Mouse (Mus musculus) adrenal gland, adult 8-10 months (tissue): ENCODE measurements around the gene Pdzd2. TPM values are rescaled to one million over a fixed set of nuclear protein-coding genes. Genes with fewer than 3 reads are reported as not detected.

Experiments used
- DNase-seq: peaks from one replicate; pipeline ENCODE4 v3.0.0; 2022
- total RNA-seq, 4 experiments: library from RNA; stranded (reverse); gene quantifications; 2 replicates each; pipeline ENCODE4 v1.2.4; 2022

Gene Pdzd2
- total RNA-seq, 4 experiments from 2014 or later, result 14.8 to 29.7 (median 21.7) TPM

DNA sequence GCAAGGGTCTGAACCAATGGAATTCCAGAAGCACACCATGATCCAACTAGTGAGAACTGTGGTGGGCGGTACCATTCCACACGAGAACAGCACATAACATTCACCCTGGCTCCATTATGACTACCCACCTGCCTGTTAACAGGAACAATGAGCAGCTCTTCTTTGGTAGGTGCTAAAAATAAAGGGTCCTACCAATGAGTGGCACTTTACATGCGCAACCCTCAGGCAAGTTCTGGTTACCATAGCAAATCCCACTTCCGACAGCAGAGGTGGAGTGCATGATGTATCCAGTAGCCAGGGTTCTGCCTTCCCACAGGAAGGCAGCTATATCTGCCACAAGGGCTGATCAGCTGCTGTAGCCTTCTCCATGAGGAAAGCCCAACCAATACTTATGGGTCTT is 11.3 kb downstream of the Pdzd2 start:
- DNase-seq, result no peak

DNA sequence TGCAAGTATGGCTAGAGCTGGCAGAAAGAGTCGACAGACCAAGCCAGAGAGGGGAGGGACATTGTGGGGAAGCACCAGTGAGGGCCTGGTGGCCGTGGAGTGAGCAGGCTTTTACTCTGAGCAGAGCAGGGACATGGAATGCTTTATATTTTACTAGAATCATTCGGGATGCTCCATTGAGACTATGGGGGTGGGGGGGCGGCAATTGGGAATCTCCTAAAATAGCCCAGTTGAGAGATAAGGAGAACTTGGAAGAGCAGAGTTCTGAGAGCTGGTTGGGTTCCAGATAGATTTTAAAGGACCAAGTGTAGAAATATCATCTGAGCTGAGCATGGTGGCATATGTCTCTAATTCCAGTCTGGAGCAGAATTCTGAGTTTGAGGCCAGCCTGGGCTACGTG is 14.5 kb downstream of the Pdzd2 start:
- DNase-seq, result no peak

DNA sequence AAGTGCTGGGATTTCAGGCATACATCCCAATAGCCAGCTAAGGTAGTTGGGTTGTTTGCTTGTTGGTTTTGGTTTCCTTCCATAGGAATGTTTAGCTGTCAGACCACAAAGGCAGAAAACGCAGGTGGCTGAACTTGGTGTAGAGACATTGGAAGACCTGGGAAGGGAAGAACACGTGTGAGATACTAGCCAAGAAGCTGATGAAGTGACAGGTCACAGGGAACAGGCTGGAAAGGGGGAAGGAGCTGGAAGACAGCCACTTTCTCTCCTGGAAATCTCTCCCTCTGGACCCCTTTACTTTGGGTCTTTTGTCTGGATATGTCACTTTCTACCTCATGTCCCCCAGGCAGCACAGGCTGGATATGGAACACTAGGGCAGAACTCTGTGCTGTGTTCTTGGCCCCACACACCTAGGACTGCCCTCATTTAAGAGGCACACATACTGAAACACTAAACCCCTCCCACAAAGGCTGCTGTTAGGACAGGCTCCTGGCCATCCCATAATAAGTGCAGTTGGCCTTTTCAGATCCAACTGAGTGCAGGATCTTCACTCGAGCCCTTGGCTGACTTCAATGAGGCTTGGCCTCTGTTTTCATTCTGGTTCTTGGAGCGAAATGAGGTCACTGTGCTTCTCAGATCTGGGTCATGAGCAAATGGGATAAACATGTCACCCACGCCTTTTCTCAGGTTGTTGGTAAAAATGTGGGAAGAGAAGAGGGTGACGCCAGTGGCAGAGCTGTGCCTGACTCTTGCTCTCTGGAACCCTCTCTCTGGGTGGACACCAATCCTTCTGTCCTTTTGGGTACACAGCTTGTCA is 17.8 kb downstream of the Pdzd2 start:
- DNase-seq, result no peak

DNA sequence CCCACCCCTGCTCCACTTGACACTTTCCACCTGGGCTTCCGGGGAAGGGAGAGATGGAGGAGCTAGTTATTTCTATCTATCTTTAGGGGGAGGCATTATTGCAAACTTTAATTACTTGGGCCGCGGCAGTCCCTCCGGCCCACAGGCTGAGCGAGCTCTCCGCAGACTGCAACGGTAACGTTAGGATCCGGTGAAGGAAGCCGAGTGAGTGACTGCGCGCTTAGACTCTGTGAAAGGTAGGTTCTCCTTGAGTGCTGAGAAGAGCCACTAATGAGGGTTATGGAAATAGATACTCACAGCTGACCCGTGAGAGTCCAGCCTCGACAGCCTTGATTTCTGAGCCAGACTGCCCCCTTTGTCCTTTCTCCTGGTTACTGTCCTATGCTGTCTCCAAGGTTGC is 20.9 kb downstream of the Pdzd2 start:
- DNase-seq, result no peak

DNA sequence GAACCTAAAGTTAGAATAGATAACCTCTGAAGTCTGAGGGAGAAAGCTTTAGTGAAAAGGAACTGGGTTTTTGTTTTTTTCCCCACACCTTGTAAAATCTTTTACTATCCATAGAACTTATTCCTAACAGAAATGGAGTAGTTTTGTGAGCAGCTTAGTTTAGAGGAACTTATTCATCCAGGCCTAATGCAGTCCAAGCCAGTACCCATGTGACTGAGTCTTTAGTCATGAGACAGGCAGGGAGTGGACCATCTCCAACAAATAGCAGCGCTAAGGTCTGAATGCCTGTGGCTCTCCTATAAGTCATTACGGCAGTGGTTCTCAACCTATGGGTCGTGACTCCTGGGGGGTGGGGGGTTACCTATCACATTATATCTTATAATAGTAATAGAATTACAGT is 22.3 kb downstream of the Pdzd2 start:
- no peak for DNase-seq

DNA sequence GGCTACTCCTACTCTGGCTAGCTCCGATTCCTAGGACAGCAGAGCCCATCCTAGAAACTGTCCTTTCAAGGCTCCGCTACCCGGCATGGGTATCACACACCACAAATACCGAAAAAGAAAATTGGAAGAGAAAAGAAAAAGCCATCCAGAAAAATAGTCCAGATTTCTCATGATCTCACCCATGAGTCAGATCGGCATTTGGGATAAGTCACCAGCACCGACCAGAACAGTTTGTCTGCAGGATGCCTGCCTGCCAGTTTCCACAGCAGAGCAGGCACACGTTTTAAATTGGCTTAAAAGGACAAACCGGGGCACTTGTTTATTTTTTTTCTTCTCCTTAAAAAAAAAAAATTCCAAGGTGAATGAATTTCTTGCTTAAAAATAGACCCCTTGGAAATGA is 22.8 kb downstream of the Pdzd2 start:
- DNase-seq, result no peak

DNA sequence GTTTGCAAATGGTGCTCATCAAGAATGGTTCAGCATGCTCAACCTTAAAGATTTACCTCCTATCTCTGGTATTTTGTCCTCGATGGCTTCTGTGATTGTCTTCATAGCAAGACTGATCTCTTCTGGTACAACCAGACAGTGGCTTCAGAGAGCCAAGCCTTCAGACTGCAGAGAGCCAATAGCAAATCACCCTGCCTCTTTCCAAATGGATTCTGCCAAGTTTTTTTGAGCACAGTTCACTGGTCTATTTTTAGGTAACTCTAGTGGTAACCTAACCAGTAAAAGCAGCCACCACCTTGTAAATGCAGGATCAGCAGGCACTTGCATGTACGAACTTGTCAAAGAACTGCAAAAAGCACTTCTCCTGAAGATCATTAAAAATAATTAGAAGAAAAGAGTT is 25.4 kb downstream of the Pdzd2 start:
- DNase-seq, result no peak

DNA sequence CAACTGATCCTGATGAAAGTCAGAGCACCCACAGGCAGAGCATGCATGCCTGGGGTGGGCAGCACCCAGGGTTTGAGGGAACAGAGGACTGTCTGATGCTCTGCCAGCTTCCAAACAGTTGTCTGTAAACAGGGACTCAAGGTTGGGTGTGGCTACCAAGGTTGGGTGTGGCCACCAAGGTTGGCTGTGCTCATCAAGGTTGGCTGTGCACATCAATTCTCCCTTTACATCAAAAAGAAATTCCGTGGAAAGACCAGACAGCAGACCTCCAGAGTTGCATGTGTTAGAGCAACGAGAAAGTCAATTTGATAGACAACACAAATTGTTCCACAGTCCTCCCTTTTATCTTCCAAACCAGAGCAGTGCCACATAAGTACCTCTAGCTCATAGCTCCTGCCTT is 26.5 kb downstream of the Pdzd2 start:
- no peak for DNase-seq

DNA sequence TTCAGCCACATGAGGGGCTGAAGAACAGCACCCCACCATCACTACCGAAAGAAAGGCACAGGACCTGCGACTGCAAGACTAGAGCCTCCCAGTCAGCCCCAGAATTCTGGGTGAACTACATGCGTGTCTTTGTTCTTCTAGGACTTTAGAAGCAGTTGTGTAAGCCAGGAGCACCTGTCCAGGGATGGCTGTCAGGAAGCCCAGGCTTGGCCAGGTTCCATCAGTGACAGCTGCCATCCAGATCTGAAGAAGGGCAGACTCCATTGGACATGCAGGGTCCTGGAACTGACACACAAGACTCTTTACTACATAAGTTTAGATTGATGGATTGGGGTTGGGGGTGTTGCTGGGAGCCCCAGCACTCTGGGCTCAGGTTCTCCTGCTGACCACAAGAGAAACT is 29.7 kb downstream of the Pdzd2 start:
- DNase-seq, result no peak

DNA sequence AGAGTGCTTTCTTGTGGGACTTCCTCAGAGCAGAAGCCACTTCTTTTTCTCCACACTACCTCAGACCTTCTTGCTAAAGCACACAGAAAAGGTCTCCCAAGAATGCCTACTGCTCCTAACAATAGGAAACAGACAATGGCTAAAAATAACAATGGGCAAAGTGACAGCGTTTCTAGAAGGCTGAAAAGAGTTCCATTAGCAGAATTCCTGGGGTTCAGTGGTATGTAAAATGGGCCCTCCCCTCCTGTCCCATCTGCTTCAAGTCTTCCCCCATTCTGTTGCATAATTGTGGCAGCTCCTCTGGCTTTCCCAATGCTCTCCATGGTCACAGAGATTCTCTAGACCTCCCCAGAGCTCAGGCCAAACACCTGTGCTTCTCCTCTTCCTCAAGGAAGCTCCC is 31.4 kb downstream of the Pdzd2 start:
- no peak for DNase-seq

DNA sequence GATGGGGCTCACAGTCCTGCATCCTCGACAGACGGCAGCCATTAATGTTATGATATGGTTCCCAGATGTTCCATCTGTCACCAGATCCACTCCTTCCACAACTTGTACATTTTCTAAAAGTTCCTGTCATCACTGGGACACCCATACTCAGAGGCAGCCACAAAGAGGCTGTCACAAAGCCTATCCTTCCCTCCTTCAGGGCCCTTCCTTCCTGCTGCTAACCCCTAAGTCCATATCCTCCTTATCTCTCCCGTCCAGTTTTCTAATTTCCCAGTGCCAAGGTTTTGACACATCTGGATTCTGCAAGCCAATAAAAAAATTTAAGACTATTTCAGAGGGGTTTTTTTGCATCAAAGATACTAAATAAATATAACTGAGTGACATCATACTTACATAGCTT is 32.8 kb downstream of the Pdzd2 start:
- DNase-seq, result no peak

DNA sequence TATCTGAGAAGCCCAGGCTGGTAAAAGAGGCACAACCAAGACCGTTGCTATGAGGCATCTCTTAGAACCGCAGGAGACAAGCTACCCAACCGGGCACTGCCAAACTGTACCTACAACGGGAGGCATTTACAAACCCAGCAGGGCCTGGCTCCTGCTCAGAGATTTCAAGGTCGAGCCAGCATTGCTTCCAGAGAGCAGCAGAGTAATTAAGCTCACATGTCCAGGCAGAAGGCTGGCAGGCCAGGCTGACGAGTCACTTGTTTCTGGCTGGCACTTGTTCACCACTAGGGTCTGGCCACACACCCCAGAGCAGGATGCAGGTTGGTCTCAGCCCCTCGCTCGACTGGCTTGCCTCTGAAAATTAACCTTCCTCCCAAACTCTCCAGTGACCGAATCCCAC is 39.4 kb downstream of the Pdzd2 start:
- DNase-seq, result peak; percentile 59

DNA sequence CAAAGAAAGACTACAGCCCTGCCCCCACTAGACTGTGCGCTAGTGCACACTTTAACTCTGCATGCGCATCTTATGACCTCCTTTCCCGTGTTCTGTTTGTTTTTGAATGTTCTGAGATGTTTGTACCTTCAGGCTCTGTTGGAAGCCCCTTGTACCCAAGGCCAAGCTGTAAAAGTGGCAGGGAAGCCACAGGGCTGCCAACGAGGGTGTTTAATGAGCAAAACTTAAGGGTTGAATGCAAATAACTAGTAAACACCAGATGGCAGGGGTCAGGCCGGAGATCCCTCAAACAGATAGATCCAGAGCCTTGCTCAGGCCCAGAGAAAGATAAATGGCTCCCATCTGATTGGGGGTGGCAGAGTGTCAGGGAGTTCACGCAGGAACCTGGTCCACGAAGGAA is 42.0 kb downstream of the Pdzd2 start:
- no peak for DNase-seq

DNA sequence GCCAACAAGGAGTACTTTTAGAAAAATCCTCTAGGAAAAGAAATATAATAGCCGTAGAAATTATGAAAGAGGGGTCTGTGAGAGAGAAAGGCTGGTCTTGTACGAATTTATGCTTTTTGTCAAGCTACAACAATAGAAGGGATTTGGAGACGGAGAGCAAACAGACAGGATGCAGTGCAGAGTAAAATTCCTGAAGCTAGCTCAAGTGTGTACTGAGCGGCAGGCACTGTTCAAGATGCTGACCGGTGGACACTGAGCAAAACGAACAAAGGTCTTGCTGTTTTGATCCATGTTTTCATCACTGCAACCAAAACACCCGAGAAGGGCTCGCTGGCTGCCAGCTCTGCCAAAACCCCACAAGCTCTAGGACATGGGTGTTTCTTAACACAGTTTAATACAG is 42.8 kb downstream of the Pdzd2 start:
- no peak for DNase-seq

DNA sequence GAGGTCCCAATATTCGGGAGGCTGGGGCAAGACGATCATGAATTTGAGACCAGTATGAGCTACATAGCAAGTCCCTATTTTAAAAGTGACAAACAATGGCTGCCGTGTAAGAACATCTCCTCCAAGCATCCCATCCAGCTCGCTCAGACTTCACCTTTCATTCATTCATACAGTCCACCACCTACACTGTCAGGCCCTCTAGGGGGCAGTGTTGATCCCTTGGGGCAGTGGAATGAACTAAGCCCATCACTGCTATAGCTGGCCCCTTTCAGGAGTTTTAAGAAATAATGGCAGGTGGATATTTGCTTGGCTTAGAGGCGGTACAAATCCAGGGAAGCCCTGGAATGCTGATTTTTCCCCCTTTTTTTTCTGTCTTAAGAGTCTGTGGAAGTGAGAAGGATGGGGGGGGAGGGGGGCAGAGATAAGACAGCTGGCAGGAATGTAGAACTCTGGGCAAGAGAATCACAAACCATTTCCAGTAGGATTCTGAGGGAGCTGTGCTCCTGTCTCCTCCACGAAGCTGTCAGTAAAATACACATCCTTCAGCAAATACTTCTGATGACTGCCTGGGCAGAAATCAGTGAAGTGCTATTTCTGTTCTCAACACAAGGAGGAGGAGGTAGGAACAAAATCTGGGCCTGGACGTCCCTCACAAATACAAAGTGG is 49.9 kb downstream of the Pdzd2 start:
- DNase-seq, result no peak

DNA sequence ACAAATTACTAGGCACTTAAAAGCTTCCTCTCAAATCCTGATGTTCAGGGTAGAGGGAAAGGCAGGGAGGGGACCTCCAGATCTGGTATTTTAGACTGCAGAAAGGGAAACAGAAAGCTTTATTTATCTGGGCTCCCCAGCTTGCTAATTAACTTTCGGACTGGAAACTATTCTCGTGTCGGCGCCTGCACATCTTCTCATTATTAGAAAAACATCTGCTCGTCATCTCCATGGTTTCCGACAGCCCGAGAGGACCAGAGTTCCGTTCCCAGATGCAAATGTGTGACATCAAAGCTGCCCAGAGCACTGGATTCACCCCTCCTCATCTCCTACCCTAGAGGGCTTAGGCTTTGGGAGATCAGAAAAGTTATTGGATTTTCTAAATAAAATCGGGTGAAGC is 57.2 kb downstream of the Pdzd2 start:
- DNase-seq, result no peak

DNA sequence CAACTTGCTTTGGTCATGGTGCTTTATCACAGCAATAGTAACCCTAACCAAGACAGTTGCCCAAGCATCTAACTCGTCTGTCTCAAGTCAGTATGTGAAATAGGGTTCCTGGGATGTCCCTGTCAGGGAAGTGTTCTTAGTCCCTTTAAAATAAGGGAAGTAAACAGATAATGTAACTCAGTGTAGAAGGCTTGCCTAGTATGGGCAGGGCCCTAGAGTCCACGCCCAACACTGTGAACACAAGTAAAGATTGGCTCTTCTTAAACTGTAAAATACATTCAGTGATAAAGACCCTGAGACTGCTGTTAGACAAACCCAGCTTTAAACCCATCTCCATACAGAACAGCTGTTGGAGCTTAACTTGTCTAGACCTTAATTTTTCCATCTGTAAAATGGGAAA is 57.8 kb downstream of the Pdzd2 start:
- no peak for DNase-seq

DNA sequence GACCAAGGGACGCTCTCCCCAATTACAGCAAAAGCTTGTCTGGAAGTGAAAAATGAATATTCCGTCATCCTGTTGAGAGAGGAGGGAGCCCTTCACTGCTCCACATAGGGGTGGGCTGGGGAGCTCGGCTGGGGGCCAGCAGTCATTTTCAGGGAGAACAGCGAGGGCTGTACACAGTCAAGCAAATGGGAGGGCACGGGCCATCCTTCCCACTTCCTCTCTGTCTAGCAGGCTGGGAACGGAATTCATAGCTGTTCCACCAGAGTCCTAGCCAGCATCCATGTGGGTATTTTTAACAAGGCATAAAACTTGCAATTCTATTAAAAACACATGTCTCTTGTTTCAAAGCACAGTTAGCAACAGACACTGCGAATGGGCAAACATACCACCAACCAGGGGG is 59.0 kb downstream of the Pdzd2 start:
- DNase-seq, result no peak

DNA sequence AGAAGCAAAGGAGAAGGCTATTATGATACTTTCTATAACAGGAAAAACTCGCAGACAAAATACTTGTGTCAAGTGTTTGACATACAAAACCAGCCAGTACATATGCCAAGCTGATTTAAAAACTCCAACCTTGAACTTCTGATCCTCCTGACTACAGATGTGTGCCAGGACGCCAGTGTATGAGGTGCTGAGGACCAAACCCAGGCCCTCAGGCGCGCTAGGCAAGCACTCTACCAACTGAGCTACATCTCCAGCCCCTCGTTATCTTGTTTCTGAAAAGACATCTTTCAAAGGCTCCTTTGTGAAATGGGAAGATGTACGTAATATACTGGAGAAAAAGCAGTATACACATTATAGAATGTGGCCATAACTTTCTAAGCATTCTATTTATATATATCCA is 59.7 kb downstream of the Pdzd2 start:
- no peak for DNase-seq

DNA sequence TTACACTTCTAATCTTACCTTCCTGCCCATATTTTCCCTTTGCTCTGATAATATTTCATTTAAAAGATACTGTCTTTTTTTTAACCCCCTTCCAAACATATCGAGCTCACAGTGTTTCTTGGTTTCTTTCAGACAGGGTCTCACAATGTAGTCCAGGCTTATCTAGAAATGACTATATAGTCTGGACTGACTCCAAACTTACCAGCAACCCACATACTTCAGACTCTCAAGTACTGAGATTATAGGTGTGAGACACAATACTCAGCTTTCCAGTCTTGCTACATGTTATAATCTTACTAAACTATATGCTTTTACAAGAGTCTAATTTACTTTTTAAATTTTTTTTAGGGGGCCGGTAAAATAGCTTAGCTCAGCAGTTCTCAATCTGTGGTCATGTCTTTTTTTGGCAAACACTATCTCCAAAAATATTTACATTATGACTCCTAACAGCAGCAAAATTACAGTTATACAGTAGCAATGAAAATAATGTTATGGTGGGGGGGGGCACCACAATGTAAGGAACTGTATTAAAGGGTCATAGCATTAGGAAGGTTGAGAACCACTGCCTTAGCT is 61.1 kb downstream of the Pdzd2 start:
- DNase-seq, result no peak

DNA sequence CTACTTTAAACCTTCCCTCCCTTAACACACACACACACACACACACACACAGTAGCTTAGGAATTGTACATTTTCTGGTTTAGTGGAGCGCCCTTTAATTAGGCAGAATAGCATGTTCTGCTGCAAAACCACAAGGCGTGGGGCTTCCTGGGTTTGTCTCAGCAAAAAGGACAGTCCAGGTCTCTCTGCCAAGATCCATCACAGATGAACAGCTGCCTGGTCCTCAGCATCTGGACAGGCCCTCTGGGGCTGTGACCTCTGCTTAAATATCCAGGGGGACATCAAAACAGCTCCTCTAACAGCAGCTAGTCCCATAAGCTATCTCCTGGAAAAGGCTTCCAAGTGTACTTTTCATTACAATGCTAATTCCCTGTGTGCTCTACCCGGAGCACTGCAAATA is 64.4 kb downstream of the Pdzd2 start:
- DNase-seq, result no peak

DNA sequence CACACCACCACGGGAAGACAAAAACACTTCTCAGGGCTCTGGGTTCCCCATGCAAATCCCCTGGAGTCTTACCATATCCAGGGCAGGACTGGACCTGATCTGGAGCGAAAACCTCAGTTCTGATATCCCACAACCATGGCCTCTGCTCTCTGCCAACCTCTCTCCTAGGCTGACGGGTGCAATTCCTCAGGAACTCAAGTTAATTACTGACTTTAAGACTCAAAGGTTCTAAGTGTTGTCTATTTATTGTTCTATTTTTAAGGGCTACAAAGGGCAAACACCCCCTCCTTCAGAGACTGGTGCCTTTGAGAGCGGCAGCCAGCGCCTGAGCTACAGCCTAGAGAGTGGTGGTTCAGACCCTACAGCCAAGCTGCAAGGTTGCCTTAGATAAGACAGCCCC is 65.7 kb downstream of the Pdzd2 start:
- no peak for DNase-seq

DNA sequence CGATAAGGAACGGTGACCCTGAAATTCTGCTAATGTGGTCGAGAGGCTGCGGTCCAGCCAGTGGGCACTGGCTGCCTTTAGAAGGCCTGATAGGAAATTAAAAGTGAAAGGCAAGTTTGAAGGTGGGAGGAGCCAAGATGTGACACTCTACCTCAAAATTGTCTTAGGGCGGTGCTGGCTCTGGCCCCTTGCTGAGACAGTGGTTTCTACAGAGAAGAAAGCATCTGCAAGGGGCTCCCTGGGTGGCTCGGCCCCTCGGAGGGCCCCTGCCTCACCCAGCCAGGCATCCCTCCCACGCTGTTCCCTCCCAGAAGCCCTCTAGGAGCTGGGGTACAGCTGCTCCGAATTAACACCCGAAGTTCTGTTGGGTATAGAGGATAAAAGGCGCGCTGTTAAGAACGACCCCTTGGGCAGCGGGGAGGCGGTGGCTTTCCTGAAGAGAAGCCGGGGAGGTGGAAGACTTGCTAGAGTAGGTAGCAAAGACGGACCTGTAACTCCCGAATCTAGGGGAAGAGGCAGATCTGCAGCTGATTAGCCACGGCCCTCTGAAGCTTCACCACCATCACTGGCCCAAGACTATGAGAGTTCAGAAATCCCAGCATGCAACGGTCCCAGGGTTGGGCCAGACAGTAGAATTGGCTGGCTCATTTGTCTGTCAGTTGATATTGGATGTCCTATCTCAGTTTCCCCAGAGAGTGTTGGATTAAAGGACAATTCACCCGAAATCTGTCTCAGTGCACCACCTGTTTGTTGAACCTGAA is 71.8 kb downstream of the Pdzd2 start:
- DNase-seq, result peak; percentile 4
